Mouse (Mus musculus) forebrain, embryonic 13.5 days (tissue): Measurements from ENCODE around the gene Zyg11b. TPM values are rescaled to one million over a fixed set of nuclear protein-coding genes. Genes with fewer than 3 reads are reported as not detected.

Source experiments
- ATAC-seq: fragments of 200-750 bp; cut with Nextera tagmentation; 2 replicates; pipeline ENCODE4 v1.8.0; 2017
- H3K27ac ChIP-seq: fragments of 300-500 bp; sonication (generic); 2 replicates; pipeline ENCODE4 v1.5.1; 2015; ENCODE audit warnings: inconsistent platforms, mild to moderate bottlenecking, moderate library complexity
- H3K27me3 ChIP-seq: fragments of 300-500 bp; sonication (generic); 2 replicates; pipeline ENCODE4 v1.6.1; 2015; ENCODE audit warnings: mild to moderate bottlenecking, inconsistent platforms
- H3K36me3 ChIP-seq: fragments of 300-500 bp; sonication (generic); 2 replicates; pipeline ENCODE4 v1.6.1; 2015; ENCODE audit warnings: mild to moderate bottlenecking, inconsistent platforms; ENCODE audit not compliant: poor library complexity, severe bottlenecking
- H3K4me1 ChIP-seq: fragments of 300-500 bp; sonication (generic); 2 replicates; pipeline ENCODE4 v1.6.1; 2015; ENCODE audit warnings: inconsistent platforms
- H3K4me2 ChIP-seq: fragments of 300-500 bp; sonication (generic); 2 replicates; pipeline ENCODE4 v1.6.1; 2015; ENCODE audit warnings: inconsistent platforms, mild to moderate bottlenecking, moderate library complexity
- H3K4me3 ChIP-seq: fragments of 300-500 bp; sonication (generic); 2 replicates; pipeline ENCODE4 v1.5.1; 2015; ENCODE audit warnings: mild to moderate bottlenecking, inconsistent platforms
- H3K9ac ChIP-seq: fragments of 300-500 bp; sonication (generic); 2 replicates; pipeline ENCODE4 v1.6.1; 2015; ENCODE audit warnings: mild to moderate bottlenecking, inconsistent platforms
- H3K9me3 ChIP-seq: fragments of 300-500 bp; sonication (generic); replicated peaks from 2 replicates; pipeline ENCODE4 v1.6.1; 2016; ENCODE audit warnings: inconsistent platforms
- WGBS: fragments of 180-500 bp; shearing (Covaris S2); methylation state at CpG from one replicate; pipeline ENCODE4 v1.1.7; 2015; 5-methylcytosine and 5-hydroxymethylcytosine counted together
- polyA plus RNA-seq: library from polyadenylated mRNA; unstranded; fragments of >200 nt; fragmentation: Nextera tagmentation; extraction: Ambion mirVana; gene quantifications from 2 replicates; pipeline ENCODE4 v1.2.1, GENCODE M21; 2015

Zyg11b gene
- polyA plus RNA-seq, 1 experiment from 2014 or later = 22.6 TPM

DNA sequence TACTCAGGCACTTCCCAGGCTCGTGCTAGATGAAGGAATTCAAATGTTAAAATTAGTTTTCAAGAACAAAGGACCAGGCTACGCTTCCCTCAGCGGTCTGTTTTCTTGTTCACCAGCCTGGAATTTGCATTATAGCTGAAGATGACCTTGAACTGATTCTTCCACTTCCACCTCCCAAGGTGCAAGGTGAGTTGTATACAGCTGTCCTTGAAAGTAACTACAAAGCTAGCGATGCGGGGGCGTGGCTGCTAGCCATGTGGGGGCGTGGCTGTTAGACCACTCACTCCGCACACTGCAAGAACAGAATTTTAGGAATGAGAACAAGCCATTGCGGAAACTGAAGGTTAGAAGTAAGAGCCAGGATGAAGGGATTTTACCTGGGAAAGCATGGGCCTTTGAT is 81.9 kb downstream of the Zyg11b start:
- Histone ChIP-seq H3K4me3 (no peak overlapping the region), H3K27me3 (peaks cover 56% of the 10 kb centered on the region), H3K9me3 (no peaks in the 10 kb centered on the region), H3K4me2 (no peak overlapping the region), H3K4me1 (peaks cover 9% of the 10 kb centered on the region), H3K27ac (no peak overlapping the region), H3K9ac (no peak overlapping the region), H3K36me3 (no peaks in the 10 kb centered on the region)
- 6% methylated on average over 9 of the region's 9 CpGs for WGBS
- no peak for ATAC-seq

DNA sequence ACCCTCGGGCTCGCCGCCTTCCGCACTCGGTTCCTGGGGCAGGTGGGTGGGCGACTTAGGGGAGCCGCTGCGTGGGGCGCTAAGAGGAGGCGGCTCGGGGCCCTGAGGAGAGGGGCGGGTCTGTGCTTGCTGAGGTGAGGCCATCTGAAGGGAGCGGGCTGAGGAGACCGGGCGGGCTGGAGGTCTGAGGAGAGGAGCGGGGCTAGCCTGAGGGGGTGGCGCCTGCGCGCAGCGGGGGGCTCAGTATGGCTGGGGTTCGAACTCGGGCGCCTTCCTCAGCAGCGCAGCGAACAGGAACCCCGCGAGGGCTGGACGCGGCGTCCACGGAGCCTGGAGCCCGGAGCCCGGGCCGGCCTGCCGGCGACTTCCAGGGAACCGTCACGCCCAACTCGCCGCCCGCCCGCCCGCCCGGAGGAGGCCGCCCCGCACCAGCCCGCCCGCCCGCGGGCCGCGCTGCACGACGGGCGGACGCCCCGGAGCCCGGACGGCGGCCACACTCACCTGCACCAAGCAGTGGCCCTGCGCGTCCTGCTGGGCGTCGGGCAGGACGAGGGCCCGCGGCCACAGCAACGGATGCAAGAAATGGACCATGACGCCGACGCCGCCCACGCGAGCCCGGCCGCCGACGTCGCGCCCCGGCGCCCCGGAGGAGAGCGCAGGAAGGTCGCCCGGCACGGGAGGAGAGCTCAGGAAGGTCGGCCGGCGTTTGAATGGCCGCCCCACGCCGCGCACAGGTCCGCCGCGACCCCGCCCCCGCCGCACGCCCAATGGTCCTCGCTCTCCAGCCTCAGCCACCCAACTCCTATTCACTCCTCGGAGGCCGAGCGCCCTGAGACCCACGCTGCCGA is 83.3 kb downstream of the Zyg11b start, which contains the start of gene Zyg11a:
Gene Zyg11a, minus strand, starts transcription at position 717 of the 848 bp plus-strand sequence.
- H3K27ac ChIP-seq = no peak within 1 kb of the TSS
- no peaks in the 10 kb centered on the region for H3K9me3 ChIP-seq
- peaks cover 56% of the 10 kb centered on the region for H3K27me3 ChIP-seq
- WGBS = under 1% methylated on average over 66 of the region's 107 CpGs
- peaks cover 9% of the 10 kb centered on the region for H3K4me1 ChIP-seq
- H3K9ac ChIP-seq = peak within 1 kb of the TSS; percentile 30; the same call in 1 of the 2 replicates
- peak within 1 kb of the TSS; percentile 65 for H3K4me2 ChIP-seq
- peak within 1 kb of the TSS; percentile 43 for H3K4me3 ChIP-seq
- no peak for ATAC-seq
- no peaks in the 10 kb centered on the region for H3K36me3 ChIP-seq

DNA sequence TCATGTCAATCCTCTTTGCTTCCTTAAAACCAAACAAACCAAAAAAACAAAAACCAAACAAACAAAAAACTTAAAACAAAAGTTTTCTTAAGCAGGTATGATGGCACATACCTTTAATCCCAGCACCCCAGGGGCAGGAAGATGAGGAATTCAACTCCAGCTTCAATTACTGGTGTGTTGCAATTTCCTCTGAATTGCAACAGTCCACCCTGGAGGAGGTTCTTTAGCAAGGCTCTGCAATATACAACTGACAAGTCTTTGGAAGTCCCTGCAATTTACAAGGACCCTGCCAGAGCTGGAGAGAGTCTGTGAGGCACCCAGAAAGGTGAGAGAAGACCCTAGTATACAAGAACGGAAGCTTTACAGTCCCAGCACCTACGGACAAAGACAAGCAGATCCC is 87.9 kb downstream of the Zyg11b start:
- WGBS = 91% methylated on average over 2 of the region's 2 CpGs

DNA sequence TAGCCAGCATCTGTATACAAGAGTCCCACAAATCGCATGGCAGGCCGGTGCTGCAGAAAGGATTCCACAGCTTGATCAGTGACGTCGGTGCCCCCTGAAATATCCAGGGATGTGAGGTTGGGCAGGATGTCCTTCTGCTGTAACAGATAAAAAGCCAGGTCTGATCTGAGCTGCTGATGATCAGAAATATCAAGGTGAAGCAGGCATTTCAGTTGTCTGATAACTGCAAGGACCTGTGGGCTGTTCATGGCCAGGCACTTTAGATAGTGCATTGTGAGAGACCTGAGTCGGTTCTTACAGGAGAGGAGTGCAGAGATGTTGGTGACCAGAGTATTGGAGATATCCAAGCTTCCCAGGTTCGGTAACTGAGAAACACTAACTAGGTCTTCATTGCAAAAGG is 96.3 kb downstream of the Zyg11b start:
- Histone ChIP-seq H3K9ac (no peak overlapping the region), H3K27me3 (no peaks in the 10 kb centered on the region), H3K4me1 (no peaks in the 10 kb centered on the region), H3K4me2 (no peak overlapping the region), H3K4me3 (no peak overlapping the region), H3K9me3 (no peaks in the 10 kb centered on the region), H3K27ac (no peak overlapping the region), H3K36me3 (no peaks in the 10 kb centered on the region)
- no peak for ATAC-seq
- 92% methylated on average over 6 of the region's 6 CpGs for WGBS

More for the DNA sequence above, 87.9 kb downstream of the Zyg11b start:
- Histone ChIP-seq H3K4me1 (peaks cover 9% of the 10 kb centered on the region), H3K9ac (no peak overlapping the region), H3K9me3 (no peaks in the 10 kb centered on the region), H3K4me2 (no peak overlapping the region), H3K27me3 (peaks cover 35% of the 10 kb centered on the region), H3K27ac (no peak overlapping the region), H3K4me3 (no peak overlapping the region), H3K36me3 (no peaks in the 10 kb centered on the region)
- ATAC-seq = no peak

DNA sequence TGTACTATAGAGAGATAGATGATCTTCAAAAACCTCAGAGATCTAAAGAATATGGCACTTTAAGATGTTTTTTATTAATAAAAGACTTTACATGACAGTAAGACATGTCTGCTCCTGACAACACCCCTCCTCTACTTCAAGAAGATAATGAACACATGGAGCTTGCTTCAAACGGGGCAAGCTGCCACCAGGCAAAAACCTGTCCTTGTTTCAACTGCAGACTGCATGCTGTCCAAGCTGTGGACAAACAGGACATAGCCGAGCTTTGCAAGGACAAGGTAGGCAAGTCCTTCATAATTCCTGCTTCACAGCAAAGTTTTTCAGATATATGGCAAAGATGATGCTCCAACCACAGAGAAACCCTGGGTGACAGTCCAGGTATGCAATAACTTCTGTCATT is 101.7 kb downstream of the Zyg11b start:
- ATAC-seq = no peak
- no peak overlapping the region for H3K27ac ChIP-seq
- WGBS = 72% methylated on average over 2 of the region's 2 CpGs

DNA sequence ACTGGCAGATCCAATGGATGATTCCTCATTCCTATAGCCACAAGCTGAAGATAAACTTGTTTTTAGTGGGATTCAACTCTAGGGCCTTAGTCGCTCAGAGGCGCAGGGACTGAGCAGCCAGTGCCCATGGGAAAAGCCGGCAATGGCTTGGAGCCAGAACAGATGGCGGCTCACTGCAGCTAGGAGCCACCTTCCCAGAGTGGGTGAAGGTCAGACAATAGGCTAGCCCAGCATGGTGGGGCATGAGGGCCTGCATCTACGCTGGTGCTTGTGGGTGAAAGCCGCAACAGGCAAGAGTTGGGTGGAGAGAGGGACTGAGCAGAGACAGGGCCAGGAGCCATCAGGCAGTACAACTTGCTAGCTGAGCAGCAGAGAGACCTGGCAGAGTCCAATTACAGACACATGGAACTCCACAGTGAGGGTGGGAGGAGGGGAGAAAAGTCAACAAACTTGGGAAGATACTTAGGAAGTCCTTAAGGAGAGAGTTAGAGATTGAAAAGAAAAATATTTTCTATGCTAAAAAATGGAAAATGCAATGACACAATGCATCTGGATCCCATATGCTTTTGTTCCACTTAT is 104.5 kb downstream of the Zyg11b start:
- Histone ChIP-seq H3K27ac (no peak overlapping the region), H3K4me2 (no peak overlapping the region), H3K36me3 (no peaks in the 10 kb centered on the region), H3K4me1 (no peaks in the 10 kb centered on the region; the same call in 1 of the 2 replicates), H3K9me3 (no peaks in the 10 kb centered on the region), H3K27me3 (no peaks in the 10 kb centered on the region), H3K9ac (no peak overlapping the region), H3K4me3 (no peak overlapping the region)
- 70% methylated on average over 6 of the region's 6 CpGs for WGBS
- no peak for ATAC-seq

More for the DNA sequence above, 101.7 kb downstream of the Zyg11b start:
- no peak overlapping the region for H3K4me3 ChIP-seq
- H3K9ac ChIP-seq = no peak overlapping the region
- no peaks in the 10 kb centered on the region for H3K27me3 ChIP-seq
- no peaks in the 10 kb centered on the region for H3K9me3 ChIP-seq
- no peak overlapping the region for H3K4me2 ChIP-seq
- no peaks in the 10 kb centered on the region for H3K36me3 ChIP-seq
- H3K4me1 ChIP-seq = no peaks in the 10 kb centered on the region; the same call in 1 of the 2 replicates

DNA sequence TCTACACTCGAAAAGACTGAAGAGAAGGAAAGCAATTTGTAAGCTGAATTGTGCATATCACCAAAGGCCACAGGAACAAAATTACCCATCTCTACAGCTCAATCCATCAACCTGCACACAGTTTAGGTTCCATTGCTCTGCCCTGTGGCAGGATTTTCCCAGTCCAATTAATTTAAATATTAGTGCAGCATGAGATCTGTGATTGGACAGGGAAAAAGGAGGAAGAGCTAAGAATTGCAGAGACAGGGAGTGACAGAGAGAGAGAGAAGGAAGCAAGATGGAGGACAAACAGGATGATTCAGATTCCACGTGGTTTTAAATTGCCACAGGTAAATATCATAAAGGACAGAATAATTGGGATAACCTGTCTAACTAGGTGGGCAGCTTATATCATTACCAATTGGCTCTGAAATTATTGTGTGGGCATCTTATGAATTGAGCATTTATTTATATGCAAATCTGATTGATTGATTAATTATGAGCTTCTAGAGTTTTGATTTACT is 108.0 kb downstream of the Zyg11b start:
- no peak overlapping the region for H3K27ac ChIP-seq
- ATAC-seq = no peak
- no peak overlapping the region for H3K9ac ChIP-seq
- H3K27me3 ChIP-seq = no peaks in the 10 kb centered on the region
- no peak overlapping the region for H3K4me3 ChIP-seq
- H3K4me1 ChIP-seq = no peaks in the 10 kb centered on the region; the same call in 1 of the 2 replicates
- WGBS = 84% methylated on average over 2 of the region's 2 CpGs
- no peaks in the 10 kb centered on the region for H3K36me3 ChIP-seq
- no peak overlapping the region for H3K4me2 ChIP-seq
- no peaks in the 10 kb centered on the region for H3K9me3 ChIP-seq

DNA sequence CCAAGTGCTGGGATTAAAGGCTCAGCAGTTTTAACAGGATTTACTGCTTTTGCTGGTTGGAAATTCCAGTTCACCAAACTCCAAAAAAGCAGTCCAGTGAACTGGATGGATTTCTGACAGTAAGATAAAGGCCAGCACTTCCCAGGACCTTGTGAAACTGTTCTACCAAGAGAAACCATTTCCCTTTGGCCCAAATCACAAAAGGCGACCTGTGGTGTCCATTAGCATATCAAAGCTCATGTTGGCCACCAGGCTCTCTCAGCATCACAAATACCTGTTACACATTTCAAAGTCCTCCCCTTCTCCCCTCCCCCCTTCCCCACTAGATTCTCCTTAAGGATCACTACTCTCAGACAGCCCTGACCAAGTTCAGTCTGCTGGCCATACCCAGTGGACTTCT is 118.6 kb downstream of the Zyg11b start:
- H3K9ac ChIP-seq = no peak overlapping the region
- no peak for ATAC-seq
- 0 out of 2 replicates have a peak, but pooled peaks cover 4% of the 10 kb centered on the region for H3K27me3 ChIP-seq
- 30% methylated on average over 1 of the region's 1 CpGs for WGBS
- H3K4me3 ChIP-seq = no peak overlapping the region
- H3K27ac ChIP-seq = no peak overlapping the region
- H3K4me2 ChIP-seq = no peak overlapping the region
- no peaks in the 10 kb centered on the region for H3K36me3 ChIP-seq
- no peaks in the 10 kb centered on the region for H3K9me3 ChIP-seq
- H3K4me1 ChIP-seq = no peaks in the 10 kb centered on the region

Other genes with a start within 250 kb of the Zyg11b start
- gene Podn, start 204.7 kb downstream of the Zyg11b start, polyA plus RNA-seq = 0.15 and 0.27 TPM in 2 replicates
- 223 and 237 TPM in 2 replicates for gene Scp2, start 156.1 kb downstream of the Zyg11b start, polyA plus RNA-seq
- 11.8 and 12.8 TPM in 2 replicates for gene Echdc2, start 135.7 kb downstream of the Zyg11b start, polyA plus RNA-seq
- not detected in 2 replicates for gene Zyg11a, start 83.0 kb downstream of the Zyg11b start, polyA plus RNA-seq
- gene Coa7, start 27.0 kb upstream of the Zyg11b start, polyA plus RNA-seq = 42.3 and 47.7 TPM in 2 replicates
- gene Shisal2a, start 82.3 kb upstream of the Zyg11b start, polyA plus RNA-seq = 1.4 and 2.6 TPM in 2 replicates
- gene Gpx7, start 105.9 kb upstream of the Zyg11b start, polyA plus RNA-seq = 26.9 and 28.8 TPM in 2 replicates
- 89.3 and 91.5 TPM in 2 replicates for gene Tut4, start 158.3 kb upstream of the Zyg11b start, polyA plus RNA-seq